Mouse (Mus musculus): ENCODE measurements around the gene Stxbp6.
"Not testable (repeated sequence)": the region's sequence is repeated elsewhere in the genome, so short reads cannot be mapped to it uniquely, and the experiment has no call there.

Stxbp6 gene

DNA sequence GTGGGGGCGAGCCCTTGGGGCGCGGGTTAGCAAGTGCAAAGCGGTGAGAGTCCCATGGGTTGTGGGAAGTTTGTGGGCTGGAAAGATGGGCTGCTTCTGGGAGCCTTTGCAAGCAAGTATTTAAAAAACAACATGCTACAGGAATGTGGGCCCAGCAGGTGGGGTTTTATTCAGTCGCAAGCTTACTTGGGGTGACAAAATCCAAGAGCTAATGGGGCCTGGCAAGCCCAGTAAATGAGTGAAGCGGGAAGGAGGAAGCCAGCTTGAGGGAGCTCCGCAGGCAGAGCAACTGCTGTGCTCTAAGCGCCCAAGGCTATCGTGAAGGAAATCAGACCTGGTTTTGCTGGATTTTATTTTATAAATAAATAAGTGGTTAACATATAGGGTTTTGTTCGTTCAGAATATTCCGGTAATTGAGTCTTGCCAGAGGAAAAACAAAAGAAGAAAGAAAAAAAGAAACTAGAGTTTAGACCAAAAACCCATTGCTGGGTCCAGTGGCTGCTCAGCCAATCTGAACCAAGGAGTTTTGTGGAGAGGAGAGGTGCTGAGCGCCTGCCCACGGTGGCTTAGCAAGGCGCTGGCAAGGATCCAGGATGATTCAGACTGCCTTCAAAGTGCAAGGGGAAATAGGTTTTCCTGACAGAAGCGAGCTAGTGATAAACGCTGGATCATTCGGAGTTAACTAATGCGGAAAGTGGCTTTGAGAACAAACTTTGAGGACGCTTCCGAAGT is at the start of gene Stxbp6:
Gene Stxbp6 (minus strand): TSS at position 99 of the 732 bp plus-strand sequence.
- DNase-seq = no peak

DNA sequence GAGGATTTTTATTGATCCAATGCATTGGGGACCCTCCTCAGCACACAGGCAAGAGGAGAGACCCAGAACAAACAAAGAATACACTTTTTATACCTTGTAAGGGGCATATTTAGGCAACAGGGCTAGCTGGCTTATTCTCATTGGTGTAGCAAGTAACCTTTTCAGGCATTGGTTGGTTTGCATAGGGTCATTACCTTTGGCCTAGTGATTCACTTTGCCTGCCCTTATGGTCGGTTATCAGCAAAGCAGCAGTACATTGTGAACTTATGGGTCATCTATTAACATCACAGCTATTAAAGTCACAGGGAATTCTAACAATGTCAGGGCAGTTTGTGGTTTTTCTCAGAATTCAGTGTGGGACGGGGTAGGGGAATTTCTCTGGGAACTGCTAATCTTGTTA is 28.4 kb upstream of the Stxbp6 start:
- DNase-seq = not testable (repeated sequence)

DNA sequence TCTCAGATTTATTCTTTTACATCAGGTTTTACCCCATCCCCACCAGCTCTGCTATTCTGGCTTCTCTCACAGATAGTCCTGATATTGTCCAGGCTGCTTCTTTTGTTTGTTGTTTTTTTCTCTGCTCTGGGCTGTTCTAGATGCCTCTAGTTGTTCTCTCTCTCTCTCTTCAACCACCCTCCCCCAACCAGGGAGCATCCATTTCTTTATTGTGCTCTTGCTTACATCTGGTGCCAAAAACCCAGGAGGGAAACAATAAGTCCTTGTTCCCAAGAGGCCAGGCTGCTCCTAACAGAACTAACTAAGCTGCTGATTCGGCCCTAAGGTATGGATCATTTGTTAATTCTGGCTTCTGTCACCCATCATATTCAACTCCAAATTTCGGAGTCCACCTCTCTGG is 19.2 kb upstream of the Stxbp6 start:
- DNase-seq = no peak

DNA sequence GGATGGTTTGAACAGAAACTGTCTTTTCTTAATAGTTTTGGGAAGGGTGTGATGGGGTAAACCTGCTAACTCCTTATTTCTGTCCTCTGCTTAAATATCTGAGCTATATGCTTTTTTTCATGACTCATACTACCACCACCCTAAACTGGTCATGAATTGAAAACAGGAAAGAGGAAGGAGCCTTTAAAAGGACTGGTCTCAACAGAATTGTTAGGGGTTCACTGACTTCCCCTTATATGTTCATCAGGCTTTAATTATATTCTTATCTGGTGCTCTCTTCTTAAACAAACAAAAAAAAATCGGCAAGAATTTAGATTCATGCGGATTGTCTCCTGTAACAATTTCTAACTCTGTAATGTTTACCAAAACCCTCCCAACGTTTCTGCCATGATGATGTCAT is 17.9 kb upstream of the Stxbp6 start:
- no peak for DNase-seq

DNA sequence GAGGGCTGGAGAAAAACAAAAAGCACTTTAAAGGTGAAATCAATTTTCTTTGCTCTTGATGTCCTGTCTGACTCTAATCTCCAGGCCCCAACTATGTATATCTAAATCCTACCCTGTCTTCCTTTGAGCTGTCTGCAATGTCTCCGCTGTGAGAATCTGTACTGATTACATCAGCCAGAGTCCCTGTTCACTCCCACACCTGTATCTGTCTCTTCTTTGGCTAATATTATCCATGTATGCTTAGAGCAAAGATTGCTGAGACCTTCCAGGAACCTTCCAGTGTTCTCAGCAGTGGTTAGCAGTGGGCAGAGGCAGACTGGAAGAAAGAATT is 8.6 kb upstream of the Stxbp6 start:
- DNase-seq = no peak

DNA sequence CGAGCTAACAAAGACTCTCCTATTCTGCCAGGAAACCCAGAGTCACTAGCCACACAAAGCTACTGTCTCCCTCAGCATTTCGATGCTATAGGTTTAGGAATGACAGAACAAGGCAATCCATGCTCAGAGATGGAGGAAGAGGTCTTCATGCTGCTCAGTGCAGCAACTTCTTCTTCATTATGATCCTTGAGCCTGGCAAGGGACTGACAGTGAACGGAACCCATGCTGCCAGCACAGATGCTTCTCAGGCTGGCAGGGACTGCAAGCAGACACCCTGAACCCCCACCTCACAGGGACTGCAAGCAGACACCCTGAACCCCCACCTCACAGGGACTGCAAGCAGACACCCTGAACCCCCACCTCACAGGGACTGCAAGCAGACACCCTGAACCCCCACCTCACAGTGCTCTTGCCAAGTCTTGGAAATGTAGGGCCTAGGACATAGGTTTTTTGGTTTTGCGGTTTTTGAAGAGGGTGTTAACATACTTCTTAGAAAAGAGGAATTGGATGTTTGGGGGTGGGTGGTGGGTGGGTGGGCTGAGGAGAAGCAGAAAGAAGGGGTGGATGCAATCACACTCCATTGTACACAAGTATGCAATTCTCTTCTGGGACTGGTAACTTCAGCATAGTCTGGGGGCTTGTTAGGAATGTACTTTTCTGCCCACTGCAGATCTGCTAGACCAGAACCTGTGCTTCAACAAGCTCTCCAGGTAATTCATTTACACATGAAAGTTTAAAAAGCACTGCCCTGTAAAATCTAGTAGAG is 8.1 kb upstream of the Stxbp6 start:
- no peak for DNase-seq

DNA sequence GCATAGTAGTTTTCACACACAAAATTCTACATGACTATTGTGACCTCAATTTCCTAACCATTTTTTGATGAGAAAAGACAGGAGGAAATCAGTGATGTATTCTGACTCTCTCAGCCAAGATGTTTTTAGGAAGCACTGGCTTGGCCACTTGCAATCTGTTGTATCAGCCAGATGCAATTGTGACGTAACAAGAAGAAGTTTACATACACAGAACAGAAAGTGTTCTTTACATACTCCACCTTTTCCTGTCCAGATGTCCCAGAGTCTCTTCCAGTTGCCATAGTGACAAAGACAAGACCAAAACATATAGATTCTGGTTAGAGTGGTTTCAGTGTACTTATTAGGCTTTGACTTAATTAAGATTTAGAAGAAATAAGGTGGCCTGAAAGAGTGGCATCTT is 7.1 kb upstream of the Stxbp6 start:
- DNase-seq = no peak

DNA sequence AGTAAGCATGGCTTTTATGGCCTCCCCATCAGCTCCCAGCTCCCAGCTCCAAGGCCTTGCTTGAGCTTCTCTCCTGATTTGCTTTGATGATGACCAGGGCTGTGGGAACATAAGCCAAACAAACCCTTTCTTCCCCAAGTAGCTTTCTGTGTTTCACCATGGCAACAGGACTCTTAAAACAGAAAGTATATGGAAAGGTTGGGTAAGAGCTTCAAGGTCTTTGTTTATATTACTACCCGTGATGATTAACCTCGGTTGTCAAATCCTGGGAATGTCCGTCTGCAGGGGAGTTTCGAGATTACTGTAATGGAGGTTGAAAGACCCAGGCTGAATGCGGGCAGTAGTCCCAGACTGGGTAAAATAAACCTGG is 6.2 kb upstream of the Stxbp6 start:
- no peak for DNase-seq

DNA sequence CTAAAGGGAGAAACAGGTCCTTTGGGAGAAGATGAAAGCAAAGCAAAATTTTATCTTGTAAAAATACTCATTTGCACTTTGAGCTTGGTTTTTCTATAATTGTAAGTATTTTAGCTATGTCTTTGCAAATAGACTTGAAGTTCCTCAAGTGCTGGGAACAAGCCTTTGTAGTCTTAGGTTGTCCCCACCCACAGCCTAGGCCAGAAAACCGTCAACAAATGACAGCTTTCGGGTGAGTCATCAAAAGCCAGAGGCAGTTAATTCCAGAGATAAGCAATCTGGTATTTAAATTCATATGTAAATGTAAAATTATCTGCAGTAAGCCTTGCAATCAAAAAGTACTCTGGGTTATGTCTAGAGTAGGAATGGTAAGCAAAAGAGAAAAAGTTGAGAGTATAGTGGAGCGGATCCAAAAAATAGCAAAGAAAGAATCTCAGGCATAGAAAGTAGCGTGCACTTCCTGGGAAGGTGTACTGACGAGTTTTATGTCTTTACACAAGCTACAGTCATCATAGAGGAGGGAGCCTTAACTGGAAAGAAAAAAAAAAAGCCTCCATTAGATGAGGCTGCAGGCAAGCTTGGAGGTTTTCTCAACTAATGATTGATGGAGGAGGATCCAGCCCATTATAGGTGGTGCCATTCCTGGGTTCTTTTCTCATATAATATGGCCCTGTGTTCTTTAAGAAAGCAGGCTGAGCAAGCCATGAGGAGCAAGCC is 5.7 kb upstream of the Stxbp6 start:
- no peak for DNase-seq

DNA sequence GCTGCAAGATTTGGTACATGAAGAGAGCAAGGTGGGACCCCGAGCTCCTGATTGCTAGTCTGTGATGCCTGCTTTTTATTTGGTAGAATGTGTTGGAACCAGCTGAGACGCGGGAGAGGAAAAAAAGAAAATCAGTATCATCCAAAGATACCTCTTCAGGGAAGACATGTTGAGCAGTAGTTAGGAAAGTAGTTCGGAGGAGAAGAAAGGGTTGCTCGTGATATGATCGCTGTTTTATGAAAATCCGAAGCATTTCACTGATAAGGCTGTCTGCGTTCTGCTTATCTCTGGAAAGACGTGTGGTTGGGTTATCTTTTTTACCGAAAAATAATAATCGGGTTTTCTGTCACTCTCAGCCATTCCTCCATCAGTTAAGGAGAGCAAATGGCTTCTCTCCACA is 1.1 kb upstream of the Stxbp6 start:
- no peak for DNase-seq

DNA sequence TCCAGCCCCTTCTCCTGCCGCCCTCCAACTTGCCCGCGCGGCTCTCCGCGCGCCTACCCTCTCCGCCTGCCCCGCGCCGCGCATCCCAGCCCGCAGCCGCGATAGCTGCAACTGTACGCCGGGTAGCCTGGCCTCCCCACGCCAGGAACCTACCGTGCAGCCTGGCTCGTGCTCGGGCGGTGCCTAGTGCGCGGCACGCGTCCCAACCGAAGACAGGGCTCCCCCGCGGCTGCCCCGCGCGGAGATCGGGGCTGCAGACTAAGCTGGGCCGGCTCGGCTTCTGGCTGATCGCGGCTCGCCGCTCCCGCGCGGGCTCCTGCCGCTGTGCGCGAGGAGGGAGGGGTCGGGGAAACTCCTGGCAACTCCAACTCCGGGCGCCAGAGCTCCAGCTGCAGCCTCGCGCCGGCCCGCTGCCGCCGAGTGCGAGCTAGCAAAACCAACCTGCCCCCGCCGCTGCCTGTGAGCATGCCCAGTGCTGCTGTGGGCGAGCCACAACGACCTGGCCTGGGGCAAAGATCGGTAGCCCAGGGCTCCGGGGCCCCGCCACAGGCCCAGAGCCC is 387 bp downstream of the Stxbp6 start:
- peak; percentile 6 for DNase-seq

DNA sequence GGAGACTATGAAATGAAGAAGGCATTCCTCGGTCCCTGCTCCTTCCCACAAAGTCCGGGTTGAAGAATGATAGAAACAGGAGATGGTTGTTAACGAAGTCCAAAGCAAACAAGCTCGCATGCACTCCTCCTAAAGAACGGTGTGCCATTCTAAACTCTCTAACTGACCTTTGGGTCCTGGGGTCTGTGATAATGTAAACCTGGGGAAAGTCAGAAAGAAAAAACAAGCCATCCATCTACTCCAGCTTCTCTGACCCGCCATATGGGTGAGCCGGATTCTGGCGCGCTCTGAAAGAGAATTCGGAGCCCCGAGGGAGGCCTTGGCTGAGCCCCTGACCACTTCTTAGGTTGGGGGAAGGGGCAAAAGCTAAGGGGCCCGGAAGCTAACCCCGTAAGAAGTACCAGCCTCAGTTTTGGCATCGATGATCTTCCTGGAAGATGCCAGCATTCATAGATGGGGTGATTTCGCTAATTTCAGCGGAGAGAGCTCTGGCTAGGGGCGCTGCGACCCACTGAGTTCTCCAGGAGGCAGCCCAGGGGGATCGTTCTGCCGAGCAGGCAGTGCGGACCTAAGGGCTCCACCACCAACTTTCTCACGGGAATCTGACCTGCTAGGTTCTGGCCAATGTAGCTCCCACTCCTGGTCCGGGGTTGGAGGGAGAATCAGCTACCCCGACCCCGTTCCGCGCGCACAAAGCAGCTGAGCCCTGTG is 1.0 kb downstream of the Stxbp6 start:
- DNase-seq = no peak

DNA sequence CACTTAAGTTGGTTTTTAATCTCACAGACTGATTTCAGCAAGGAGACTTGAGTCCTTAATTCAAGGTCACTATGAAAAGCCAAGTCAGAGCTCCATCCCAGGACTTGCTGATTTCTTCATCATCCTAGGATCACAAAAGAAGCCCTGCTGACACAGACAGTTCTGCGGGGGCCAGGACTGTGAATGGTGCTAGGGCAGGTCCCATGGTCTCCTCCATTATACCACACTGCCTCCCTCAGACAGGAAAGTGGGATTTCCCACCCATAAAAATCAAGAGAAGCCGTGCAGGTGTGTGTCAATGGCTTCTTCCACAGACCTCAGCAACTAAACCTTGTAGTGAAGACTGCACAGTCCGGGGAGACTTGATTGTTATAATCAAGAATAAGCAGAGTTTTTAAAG is 2.3 kb downstream of the Stxbp6 start:
- DNase-seq = no peak

DNA sequence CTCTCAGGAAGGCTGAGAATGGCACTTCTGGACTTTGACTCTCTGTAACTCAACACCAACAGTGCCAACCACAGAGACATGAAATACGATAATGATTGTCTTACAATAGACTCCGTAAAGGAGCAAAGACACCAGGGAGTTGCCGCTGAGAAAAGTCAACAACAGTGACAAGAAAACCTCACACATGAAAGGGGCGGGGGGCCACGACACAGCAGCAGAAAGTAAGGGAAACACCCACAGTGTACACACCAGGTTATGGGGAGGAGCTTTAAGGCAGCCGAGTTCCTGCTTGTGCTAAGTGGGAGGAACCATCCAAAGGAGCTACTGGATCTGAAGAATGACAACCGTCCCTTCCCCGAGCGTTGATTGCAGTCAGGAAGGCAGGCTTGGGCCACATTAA is 4.3 kb downstream of the Stxbp6 start:
- DNase-seq = no peak

DNA sequence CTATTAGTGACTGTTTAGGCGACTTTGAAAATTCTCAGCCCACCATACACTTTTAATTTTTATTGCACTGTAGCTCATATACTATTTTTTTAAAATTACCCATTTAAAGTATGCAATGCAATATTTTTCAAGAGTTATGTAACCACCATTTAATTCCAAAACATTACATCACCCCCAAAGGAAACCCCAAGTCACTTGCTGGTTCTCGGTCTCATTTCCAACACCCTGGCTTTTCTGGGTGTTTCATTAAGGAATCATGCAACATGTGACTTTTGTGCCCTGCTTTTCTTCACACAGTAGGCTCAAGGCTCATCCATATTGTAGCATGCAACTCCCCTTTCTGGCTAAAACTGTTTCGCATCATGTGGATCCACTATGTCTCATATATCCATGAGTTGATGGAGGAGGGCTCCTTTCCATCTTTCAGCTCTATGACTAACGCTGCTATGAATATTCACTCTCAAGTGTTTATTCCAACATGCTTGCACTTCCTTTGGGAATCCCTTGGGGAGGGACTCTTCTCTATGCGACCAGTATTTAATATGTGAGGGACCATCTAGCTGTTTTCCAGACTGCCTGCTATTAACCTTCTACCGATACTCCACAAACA is 6.3 kb downstream of the Stxbp6 start:
- no peak for DNase-seq

DNA sequence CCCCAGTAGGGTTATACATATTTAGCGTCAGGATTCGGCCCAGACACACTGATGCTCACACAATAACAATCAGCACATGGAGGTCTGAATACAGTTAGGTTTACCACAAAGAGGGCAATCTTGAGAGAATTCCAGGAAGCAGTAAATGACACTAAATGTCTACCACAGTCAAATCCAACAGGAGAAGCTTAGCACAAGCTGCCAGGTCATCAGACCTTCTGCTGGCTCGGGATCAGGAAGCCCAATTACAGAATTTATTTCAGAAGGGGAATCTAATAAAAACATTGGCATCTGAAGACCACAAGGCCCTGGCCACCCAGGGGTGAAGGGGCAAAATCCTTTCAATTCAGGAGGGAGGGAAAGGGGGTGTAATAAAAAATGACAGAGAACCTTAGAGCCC is 6.8 kb downstream of the Stxbp6 start:
- no peak for DNase-seq

DNA sequence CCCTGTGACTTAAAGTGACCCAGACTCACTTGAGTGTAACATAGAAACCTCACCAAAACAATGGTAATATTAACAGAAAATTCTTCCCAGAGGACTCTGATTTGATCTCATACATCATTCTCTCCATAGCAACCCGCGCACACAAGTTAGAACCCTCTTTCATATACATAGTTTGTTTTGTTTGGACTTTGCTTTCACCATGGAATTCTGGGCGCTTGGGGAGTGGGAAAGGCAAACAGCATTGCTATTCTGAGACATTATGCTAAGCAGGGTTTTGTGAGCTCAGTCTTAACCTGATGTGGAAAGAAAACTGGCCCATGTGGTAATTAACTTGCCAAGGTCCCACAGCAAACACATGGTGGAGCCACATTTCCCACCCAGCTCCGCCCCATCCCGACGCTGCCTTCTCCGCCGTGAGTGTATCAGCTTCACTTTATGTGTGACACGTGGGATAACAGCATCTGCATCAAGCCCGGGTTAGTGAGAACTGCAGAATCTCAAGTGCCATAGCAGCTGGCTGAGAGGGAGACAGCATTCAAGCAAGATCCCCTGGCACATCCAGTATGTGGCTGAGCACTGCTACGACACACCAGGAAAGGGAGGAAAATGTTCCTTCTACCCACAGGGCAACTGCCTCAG is 7.3 kb downstream of the Stxbp6 start:
- DNase-seq = no peak

DNA sequence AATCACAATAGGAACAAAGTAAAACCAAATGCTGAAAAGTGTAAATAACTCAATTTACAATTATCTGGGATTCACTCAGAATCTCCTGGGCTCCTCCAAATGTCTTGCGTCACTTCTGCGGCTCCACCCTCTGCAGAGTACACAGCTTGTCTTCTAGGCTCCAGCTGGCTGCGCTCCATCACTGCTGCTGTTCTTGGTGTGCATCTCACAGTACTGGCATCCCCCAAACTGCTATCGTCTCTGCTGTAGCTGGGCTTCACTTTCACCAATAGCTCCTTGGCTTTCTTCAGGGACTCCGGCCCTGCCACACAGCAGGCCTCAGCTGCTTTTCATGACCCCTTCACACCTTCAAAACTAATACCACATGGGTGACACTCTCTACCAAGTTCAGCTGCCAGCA is 10.9 kb downstream of the Stxbp6 start:
- no peak for DNase-seq

DNA sequence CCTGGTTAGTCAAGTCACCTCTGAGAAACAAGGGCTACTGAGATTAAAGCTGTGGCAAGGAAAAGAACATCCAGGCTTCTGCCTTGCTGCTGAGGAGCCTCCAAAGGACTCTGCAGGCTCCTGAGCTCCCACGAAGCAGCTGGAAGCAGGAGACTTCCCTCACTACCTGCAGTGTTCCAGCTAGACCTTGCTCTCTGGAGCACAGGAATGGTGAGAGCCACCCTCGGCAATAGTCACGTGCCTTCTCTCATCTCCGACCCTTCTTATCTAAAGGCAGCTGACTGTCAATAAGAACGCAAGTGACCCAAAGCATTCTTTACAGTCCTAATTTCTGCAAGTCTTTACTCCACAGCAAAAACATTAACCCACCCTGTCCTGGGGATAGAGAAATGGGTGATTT is 13.2 kb downstream of the Stxbp6 start:
- no peak for DNase-seq

DNA sequence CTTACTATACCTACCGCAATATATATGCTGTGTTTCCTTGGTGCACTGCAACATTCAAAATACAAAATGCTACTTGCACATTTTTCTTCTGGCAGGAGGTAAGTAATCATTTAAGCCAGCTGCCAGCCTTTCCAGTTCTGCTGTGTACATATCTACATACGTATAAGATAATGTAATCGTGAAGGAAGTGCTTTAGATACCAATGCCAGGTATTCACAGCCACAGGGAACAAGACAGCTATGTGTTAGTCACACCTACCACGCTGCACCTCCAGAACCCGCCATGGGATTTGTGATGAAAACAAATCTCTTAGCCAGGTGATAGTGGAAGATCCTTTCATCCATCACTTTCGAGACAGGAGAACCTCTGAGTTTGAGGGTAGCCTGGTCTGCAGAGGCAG is 13.7 kb downstream of the Stxbp6 start:
- DNase-seq = no peak

DNA sequence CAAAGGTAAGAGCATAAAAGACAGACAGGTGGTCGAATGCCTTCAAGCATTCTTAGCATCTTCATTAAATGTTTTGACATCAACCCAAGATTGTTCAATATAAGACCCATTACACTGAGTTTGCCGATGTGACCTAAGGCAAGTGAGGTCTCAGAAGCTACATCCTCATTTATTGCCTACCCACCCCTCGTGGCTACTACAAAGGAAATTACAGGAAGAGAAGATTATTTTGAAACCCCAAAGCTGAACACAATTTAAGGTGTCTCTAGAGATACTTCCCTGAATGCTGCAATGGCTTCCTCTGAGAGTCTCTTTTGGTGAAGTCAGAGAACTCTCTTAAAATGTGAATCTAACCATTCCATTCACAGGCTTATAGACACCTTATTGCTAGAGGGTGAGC is 16.5 kb downstream of the Stxbp6 start:
- DNase-seq = no peak

DNA sequence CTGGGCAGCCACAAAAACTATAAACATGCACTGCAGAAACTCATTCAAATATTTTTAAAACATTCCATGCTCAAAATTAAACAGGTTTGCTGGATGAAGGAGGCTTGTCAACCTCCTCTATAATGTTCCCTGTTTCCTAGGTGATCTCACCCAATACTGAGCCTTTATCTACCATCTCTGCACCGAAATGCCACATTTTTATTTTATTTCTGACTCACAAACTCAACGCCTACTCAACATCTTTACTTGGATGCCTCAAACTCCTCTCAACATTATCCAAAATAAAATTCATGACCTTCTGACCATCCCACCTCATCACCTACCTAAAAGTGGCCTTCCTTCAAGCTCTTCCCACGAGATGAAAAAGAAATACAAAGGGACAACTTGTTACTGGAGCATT is 18.1 kb downstream of the Stxbp6 start:
- no peak for DNase-seq
